Mouse (Mus musculus) small intestine, adult 2 months (tissue): ENCODE results near the gene Cd79a.

Source experiments
- CTCF ChIP-seq: fragments of 200-500 bp; IDR thresholded peaks from 2 replicates; pipeline ENCODE4 v1.5.1; 2012; ENCODE audit warnings: low read depth, mild to moderate bottlenecking, control low read depth, inconsistent platforms, low read length, moderate library complexity, mixed read lengths; ENCODE audit not compliant: insufficient replicate concordance, insufficient read length; ENCODE audit errors: extremely low read depth
- POLR2A ChIP-seq: fragments of 200-500 bp; IDR thresholded peaks from 2 replicates; pipeline ENCODE4 v1.6.1; 2012; ENCODE audit warnings: low read depth, mild to moderate bottlenecking, control low read depth, inconsistent platforms, low read length, moderate library complexity

- TF ChIP-seq POLR2A (no peak), CTCF (no peak)
Measured at GRCm38 (mm10) chr7:24896269-24896668, 912 bp upstream of the Cd79a start.
